Mouse (Mus musculus) erythroid progenitor cell, adult 5-6 weeks (primary cell): ENCODE results near the gene Timmdc1. TPM values are rescaled to one million over a fixed set of nuclear protein-coding genes. Genes with fewer than 3 reads are reported as not detected.

Experiments
- total RNA-seq, 2 experiments: library from RNA; stranded (forward) in 1 of 2; stranded (reverse) in 1 of 2; fragments of 150-400 nt in 1 of 2; fragments of 186-747, 209-891 nt in 1 of 2; gene quantifications; 2 replicates each; pipeline versions ENCODE4 v1.2.3 to v1.2.4; 2015 to 2017; ENCODE audit warnings: low replicate concordance in 2 of 2

Timmdc1 gene
- total RNA-seq, 2 experiments from 2014 or later, result 5.5 to 7.5 TPM

Other genes starting within 250 kb of the Timmdc1 start
- gene Nr1i2, start 227.8 kb downstream of the Timmdc1 start, total RNA-seq (2015; ENCODE audit: low replicate concordance), result not detected in 2 replicates
- gene Nr1i2, start 227.8 kb downstream of the Timmdc1 start, total RNA-seq (2017; ENCODE audit: low replicate concordance), result not detected in 2 replicates
- gene Maats1, start 180.5 kb downstream of the Timmdc1 start, total RNA-seq (2015; ENCODE audit: low replicate concordance), result not detected in 2 replicates
- gene Maats1, start 180.5 kb downstream of the Timmdc1 start, total RNA-seq (2017; ENCODE audit: low replicate concordance), result not detected in 2 replicates
- gene Cox17, start 175.7 kb downstream of the Timmdc1 start, total RNA-seq (2015; ENCODE audit: low replicate concordance), result 157 and 170 TPM in 2 replicates
- gene Cox17, start 175.7 kb downstream of the Timmdc1 start, total RNA-seq (2017; ENCODE audit: low replicate concordance), result 196 and 437 TPM in 2 replicates
- not detected in 2 replicates for gene Gm21987, start 175.6 kb downstream of the Timmdc1 start, total RNA-seq (2015; ENCODE audit: low replicate concordance)
- not detected in 2 replicates for gene Gm21987, start 175.6 kb downstream of the Timmdc1 start, total RNA-seq (2017; ENCODE audit: low replicate concordance)
- 21.6 and 24.3 TPM in 2 replicates for gene Popdc2, start 160.5 kb downstream of the Timmdc1 start, total RNA-seq (2015; ENCODE audit: low replicate concordance)
- gene Popdc2, start 160.5 kb downstream of the Timmdc1 start, total RNA-seq (2017; ENCODE audit: low replicate concordance), result 18.8 and 23.0 TPM in 2 replicates
- gene Pla1a, start 89.5 kb downstream of the Timmdc1 start, total RNA-seq (2015; ENCODE audit: low replicate concordance), result not detected in 2 replicates
- gene Pla1a, start 89.5 kb downstream of the Timmdc1 start, total RNA-seq (2017; ENCODE audit: low replicate concordance), result not detected in 2 replicates
- gene Adprh, start 70.0 kb downstream of the Timmdc1 start, total RNA-seq (2015; ENCODE audit: low replicate concordance), result 1.8 and 6.7 TPM in 2 replicates
- 1.9 and 4.1 TPM in 2 replicates for gene Adprh, start 70.0 kb downstream of the Timmdc1 start, total RNA-seq (2017; ENCODE audit: low replicate concordance)
- gene Cd80, start 67.1 kb downstream of the Timmdc1 start, total RNA-seq (2015; ENCODE audit: low replicate concordance), result not detected in 2 replicates
- not detected in 2 replicates for gene Cd80, start 67.1 kb downstream of the Timmdc1 start, total RNA-seq (2017; ENCODE audit: low replicate concordance)
- 2.9 and 10.8 TPM in 2 replicates for gene Poglut1, start 27.6 kb upstream of the Timmdc1 start, total RNA-seq (2015; ENCODE audit: low replicate concordance)
- 5.3 TPM in 1 of 2 replicates, not detected in the other for gene Poglut1, start 27.6 kb upstream of the Timmdc1 start, total RNA-seq (2017; ENCODE audit: low replicate concordance)
- 28.5 and 33.9 TPM in 2 replicates for gene Tmem39a, start 36.0 kb upstream of the Timmdc1 start, total RNA-seq (2015; ENCODE audit: low replicate concordance)
- 5.3 and 16.8 TPM in 2 replicates for gene Tmem39a, start 36.0 kb upstream of the Timmdc1 start, total RNA-seq (2017; ENCODE audit: low replicate concordance)
- 3.6 and 5.0 TPM in 2 replicates for gene Arhgap31, start 190.6 kb upstream of the Timmdc1 start, total RNA-seq (2015; ENCODE audit: low replicate concordance)
- gene Arhgap31, start 190.6 kb upstream of the Timmdc1 start, total RNA-seq (2017; ENCODE audit: low replicate concordance), result 0.83 and 1.2 TPM in 2 replicates
- gene B4galt4, start 219.6 kb upstream of the Timmdc1 start, total RNA-seq (2015; ENCODE audit: low replicate concordance), result 4.3 and 8.8 TPM in 2 replicates
- 2.2 and 6.7 TPM in 2 replicates for gene B4galt4, start 219.6 kb upstream of the Timmdc1 start, total RNA-seq (2017; ENCODE audit: low replicate concordance)